Mouse (Mus musculus) heart, embryonic 15.5 days (tissue): ENCODE data around the gene Ppp2r5b. TPM values are rescaled to one million over a fixed set of nuclear protein-coding genes. Genes with fewer than 3 reads are reported as not detected.

Source experiments
- ATAC-seq: fragments of 200-750 bp; cut with Nextera tagmentation; replicated peaks from 2 replicates; pipeline ENCODE4 v1.8.0; 2017; ENCODE audit warnings: low read depth, moderate TSS enrichment; ENCODE audit not compliant: insufficient number of reproducible peaks, insufficient read depth, low FRiP score
- H3K27ac ChIP-seq: fragments of 300-500 bp; sonication (generic); 2 replicates; pipeline ENCODE4 v1.5.1; 2015; ENCODE audit warnings: mild to moderate bottlenecking, inconsistent platforms
- H3K27me3 ChIP-seq: fragments of 300-500 bp; sonication (generic); 2 replicates; pipeline ENCODE4 v1.6.1; 2015; ENCODE audit warnings: inconsistent platforms
- H3K36me3 ChIP-seq: fragments of 300-500 bp; sonication (generic); 2 replicates; pipeline ENCODE4 v1.6.1; 2015; ENCODE audit warnings: mild to moderate bottlenecking, inconsistent platforms
- H3K4me1 ChIP-seq: fragments of 300-500 bp; sonication (generic); replicated peaks from 2 replicates; pipeline ENCODE4 v1.6.1; 2015; ENCODE audit warnings: inconsistent platforms
- H3K4me2 ChIP-seq: fragments of 300-500 bp; sonication (generic); 2 replicates; pipeline ENCODE4 v1.6.1; 2015; ENCODE audit warnings: inconsistent platforms, mild to moderate bottlenecking, moderate library complexity
- H3K4me3 ChIP-seq: fragments of 300-500 bp; sonication (generic); 2 replicates; pipeline ENCODE4 v1.5.1; 2015; ENCODE audit warnings: mild to moderate bottlenecking, inconsistent platforms
- H3K9ac ChIP-seq: fragments of 300-500 bp; sonication (generic); 2 replicates; pipeline ENCODE4 v1.6.1; 2015; ENCODE audit warnings: mild to moderate bottlenecking, inconsistent platforms
- H3K9me3 ChIP-seq: fragments of 300-500 bp; sonication (generic); replicated peaks from 2 replicates; pipeline ENCODE4 v1.6.1; 2016; ENCODE audit warnings: inconsistent platforms
- WGBS: fragments of 180-500 bp; shearing (Covaris S2); methylation state at CpG from one replicate; pipeline ENCODE4 v1.1.7; 2015; ENCODE audit warnings: mixed read lengths; 5-methylcytosine and 5-hydroxymethylcytosine counted together
- polyA plus RNA-seq: library from polyadenylated mRNA; unstranded; fragments of >200 nt; fragmentation: Nextera tagmentation; extraction: Ambion mirVana; gene quantifications from 2 replicates; pipeline ENCODE4 v1.2.1, GENCODE M21; 2015

The Ppp2r5b gene
- 21.4 and 28.1 TPM in 2 replicates for polyA plus RNA-seq

DNA sequence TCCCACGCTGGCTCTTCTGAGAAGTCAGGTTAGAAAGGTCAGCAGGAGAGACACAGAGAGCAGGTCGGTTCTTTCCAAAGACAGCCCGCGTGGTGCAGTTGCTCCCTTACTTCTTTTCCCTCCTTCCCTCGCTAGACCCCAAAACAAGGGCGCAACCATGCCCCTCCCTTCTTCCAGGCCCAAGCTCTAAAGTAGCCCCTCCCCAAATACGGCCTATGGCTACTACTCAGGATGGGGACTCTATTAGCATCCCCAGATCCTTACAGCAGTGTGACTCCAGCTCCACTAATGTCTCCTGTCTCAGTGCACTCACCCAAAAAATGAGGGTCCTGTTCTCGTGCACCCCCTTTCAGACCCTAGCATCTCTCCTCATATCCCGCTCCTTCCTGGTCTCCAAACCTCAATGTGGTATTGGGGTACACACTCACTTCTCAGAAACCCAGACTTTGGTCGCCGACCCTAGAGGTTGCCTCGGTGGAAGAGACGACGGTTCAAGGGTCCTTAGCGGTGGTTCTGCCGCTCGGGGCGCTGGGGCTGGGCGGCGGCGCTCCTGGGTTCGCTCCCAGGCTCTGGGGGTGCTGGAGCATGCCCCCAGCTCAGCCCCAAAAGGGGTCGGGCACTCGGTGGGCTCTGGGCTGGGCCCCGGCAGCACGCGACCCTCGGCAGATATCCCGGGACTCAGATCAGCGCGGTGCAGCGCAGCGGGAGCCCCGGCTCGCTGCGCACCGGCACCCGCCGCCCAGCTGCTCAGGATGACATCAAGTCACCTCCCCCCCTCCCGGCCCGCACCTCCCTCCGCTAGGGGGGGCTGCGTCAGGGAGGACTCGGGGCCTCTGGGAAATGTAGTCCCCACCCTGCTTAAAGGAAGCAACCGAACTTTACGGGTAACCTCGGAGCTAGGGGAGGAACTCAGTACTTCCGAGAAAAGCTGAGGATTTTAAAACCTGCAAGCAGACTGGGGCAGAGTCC lies at the start of gene Ppp2r5b:
Gene Ppp2r5b, minus strand, starts transcription at position 789 of the 969 bp plus-strand sequence.
- H3K27ac ChIP-seq, result peak within 1 kb of the TSS; percentile 97
- H3K9me3 ChIP-seq, result no peaks in the 10 kb centered on the region
- peak within 1 kb of the TSS; percentile 90 for H3K9ac ChIP-seq
- peak within 1 kb of the TSS; percentile 89 for H3K4me3 ChIP-seq
- peaks cover 25% of the 10 kb centered on the region for H3K36me3 ChIP-seq
- peak within 1 kb of the TSS; percentile 87 for H3K4me2 ChIP-seq
- WGBS, result 3% methylated on average over 48 of the region's 48 CpGs
- peaks cover 23% of the 10 kb centered on the region for H3K4me1 ChIP-seq
- H3K27me3 ChIP-seq, result no peaks in the 10 kb centered on the region
- peak; percentile 92 for ATAC-seq

DNA sequence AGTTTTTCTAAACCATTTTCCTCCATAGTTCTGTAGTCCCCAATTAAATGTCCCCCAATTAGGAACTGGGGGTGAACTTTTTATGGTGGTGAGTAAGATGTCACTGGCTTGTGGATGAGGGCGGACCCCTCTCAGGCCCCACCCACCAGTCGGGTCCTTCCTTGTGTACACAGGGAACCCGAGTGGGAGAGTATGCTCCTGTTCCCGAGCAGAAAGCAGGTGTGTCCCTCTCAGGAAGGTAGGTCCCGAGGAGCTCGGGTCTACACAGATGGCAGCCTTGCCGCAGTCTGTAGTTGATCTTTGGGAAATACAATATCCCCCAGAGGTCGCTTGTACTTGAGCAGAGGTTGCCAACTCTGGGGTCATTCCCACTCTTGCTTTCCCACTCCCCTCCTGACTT lies 49.6 kb upstream of the Ppp2r5b start:
- no peaks in the 10 kb centered on the region for H3K27me3 ChIP-seq
- peak overlapping the region; percentile 34 for H3K4me2 ChIP-seq
- no peak overlapping the region for H3K9ac ChIP-seq
- H3K27ac ChIP-seq, result peak overlapping the region; percentile 74
- H3K9me3 ChIP-seq, result no peaks in the 10 kb centered on the region
- no peak overlapping the region for H3K4me3 ChIP-seq
- peaks cover 39% of the 10 kb centered on the region for H3K36me3 ChIP-seq
- 54% methylated on average over 8 of the region's 8 CpGs for WGBS
- no peak for ATAC-seq
- H3K4me1 ChIP-seq, result peaks cover 65% of the 10 kb centered on the region

DNA sequence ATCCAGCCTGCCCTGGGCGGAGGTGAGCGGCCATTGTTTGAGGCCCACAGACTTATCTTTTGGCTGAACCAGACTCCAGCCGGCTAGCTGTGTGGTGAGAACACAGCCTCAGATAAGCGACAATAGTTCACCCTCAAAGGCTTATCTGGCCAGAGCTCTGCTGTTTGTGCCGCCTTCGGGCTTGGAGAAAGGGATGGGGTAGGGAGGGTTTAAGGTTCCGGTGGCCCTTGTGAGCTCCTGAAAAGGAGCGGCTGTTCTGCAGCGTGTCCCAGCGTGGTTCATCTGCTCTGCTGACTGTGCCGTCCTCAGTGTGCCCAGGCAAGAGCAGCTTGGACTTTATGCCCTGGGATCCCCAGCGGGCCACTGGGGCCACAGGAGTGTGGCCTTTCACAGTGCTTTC lies 48.8 kb upstream of the Ppp2r5b start:
- Histone ChIP-seq H3K4me3 (no peak overlapping the region), H3K4me2 (peak overlapping the region; percentile 34), H3K4me1 (peaks cover 72% of the 10 kb centered on the region), H3K27me3 (no peaks in the 10 kb centered on the region), H3K27ac (peak overlapping the region; percentile 74), H3K9me3 (no peaks in the 10 kb centered on the region), H3K9ac (no peak overlapping the region), H3K36me3 (peaks cover 35% of the 10 kb centered on the region)
- ATAC-seq, result peak; percentile 44
- whole genome bisulfite sequencing, result 26% methylated on average over 12 of the region's 12 CpGs

DNA sequence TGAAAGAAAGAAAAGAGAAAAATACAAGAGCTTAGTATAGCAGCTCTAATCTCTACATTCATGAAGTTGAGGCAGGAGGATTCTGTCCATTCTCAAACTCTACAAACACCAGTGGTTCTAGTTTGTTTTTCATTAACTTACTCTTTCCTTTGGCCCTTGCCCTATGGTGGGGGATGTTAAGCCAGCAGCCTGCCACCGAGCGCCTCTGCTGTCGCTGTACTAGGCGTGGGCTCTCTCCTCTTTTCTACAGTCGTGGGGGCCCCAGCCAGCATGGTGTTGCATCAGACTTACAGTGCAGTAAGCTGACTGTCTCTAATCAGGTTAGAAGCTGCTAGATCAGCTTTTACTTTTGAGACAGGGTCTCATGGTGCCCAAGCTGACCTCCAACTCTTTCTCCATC lies 47.3 kb upstream of the Ppp2r5b start:
- Histone ChIP-seq H3K9me3 (no peaks in the 10 kb centered on the region), H3K4me2 (no peak overlapping the region), H3K4me3 (no peak overlapping the region), H3K9ac (no peak overlapping the region), H3K4me1 (peaks cover 80% of the 10 kb centered on the region), H3K36me3 (peaks cover 34% of the 10 kb centered on the region), H3K27me3 (no peaks in the 10 kb centered on the region), H3K27ac (no peak overlapping the region)
- no peak for ATAC-seq
- 76% methylated on average over 5 of the region's 5 CpGs for WGBS

DNA sequence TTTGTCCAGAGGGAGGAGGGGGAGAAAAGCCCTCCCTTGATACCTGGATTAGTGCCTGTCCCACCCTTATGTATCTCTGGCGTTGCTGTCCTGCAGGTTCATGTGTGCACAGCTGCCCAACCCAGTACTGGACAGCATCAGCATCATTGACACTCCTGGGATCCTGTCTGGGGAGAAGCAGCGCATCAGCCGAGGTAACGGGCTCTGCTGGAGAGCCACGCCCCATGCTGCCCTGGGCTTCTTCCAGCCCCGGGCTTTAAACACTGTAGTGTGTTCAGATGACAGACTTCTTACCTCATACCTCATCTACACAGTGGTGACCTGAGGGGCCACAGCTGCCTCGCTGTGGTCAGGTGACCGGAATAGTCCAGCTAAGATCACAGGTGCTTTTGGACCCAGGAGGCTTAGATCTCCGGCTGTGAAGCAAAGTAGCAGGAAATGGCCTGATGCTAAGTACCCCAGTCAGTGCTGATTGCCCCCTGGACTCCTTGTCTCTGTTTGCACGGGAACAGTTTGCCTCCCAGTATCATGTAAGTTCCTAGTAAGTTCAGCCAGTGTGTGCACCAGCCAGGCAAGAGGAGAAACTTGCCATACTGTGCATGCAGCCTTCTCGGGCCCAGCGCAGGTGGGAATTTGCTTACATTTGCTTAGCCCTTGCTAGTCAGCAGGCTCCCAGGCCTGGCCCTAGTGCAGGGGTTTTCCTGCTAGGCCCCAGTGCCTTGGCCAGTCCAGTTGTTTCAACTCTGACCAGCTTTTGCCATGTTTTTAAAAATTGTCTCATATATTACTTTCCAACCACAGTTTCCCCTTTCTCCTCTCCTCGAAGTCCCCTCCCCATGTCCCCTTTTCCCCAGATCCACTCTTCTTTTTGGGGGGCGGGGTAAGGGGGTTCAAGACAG lies 45.7 kb upstream of the Ppp2r5b start:
- H3K27ac ChIP-seq, result no peak overlapping the region
- peaks cover 70% of the 10 kb centered on the region for H3K4me1 ChIP-seq
- H3K27me3 ChIP-seq, result no peaks in the 10 kb centered on the region
- H3K4me2 ChIP-seq, result no peak overlapping the region
- no peak for ATAC-seq
- no peak overlapping the region for H3K9ac ChIP-seq
- WGBS, result 71% methylated on average over 14 of the region's 14 CpGs
- H3K9me3 ChIP-seq, result no peaks in the 10 kb centered on the region
- H3K4me3 ChIP-seq, result no peak overlapping the region
- H3K36me3 ChIP-seq, result peaks cover 34% of the 10 kb centered on the region

DNA sequence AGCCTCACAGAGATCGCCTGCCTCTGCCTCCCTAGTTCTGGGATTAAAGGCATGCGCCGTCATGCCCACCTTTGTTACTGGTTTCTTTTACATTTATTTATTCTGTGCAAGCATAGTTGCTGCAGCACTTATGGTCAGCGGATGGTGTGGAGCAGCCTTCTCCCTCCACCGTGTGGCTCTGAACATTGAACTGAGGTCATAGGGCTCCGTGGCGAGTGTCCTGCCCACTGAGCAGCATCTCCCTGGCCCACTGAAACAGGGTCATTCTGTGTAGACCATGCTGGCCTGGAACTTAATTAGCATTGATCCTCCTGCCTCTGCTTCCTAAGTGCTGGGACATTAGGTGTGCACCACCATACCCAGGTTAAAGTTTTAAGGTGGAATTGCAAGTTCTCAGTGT lies 44.9 kb upstream of the Ppp2r5b start:
- Histone ChIP-seq H3K9ac (no peak overlapping the region; the same call in 1 of the 2 replicates), H3K9me3 (no peaks in the 10 kb centered on the region), H3K4me1 (peaks cover 70% of the 10 kb centered on the region), H3K27me3 (no peaks in the 10 kb centered on the region), H3K36me3 (peaks cover 34% of the 10 kb centered on the region), H3K4me2 (no peak overlapping the region), H3K27ac (no peak overlapping the region), H3K4me3 (no peak overlapping the region)
- 86% methylated on average over 7 of the region's 7 CpGs for WGBS
- ATAC-seq, result no peak

DNA sequence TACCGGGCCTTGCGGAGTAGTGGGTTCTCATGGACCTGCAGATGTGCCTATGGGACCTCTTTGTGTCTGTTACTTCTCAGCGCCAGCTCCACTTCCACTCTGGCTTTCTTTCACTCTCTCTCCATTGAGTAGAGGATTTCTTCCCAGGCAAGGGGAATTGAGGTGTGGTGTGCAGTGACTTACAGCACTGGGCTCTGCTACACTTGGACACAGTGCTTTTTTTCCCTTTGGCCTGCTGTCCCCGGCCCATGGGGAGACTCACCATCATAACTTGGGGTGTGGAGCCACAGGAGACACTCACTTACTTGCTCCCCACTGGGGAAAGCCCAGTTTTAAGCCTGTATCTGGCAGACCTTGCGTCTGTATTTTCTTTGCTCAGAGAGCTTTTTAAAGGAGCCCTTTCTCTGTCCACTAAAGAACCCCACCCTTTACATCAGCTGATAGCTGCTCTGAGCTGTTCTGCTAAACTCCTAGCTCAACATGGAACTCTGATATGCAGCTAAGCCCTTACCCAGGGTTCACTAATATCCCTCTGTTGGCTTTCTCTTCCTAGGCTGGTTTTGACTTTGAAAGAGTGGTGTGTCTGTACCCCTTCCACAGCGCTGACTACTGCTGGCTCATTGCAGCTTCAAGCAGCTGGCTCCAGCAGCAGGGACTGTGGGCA lies 43.9 kb upstream of the Ppp2r5b start:
- Histone ChIP-seq H3K9me3 (no peaks in the 10 kb centered on the region), H3K4me3 (peak overlapping the region; percentile 75), H3K4me1 (peaks cover 65% of the 10 kb centered on the region), H3K36me3 (peaks cover 34% of the 10 kb centered on the region), H3K9ac (peak overlapping the region; percentile 42), H3K27me3 (no peaks in the 10 kb centered on the region), H3K4me2 (peak overlapping the region; percentile 98), H3K27ac (peak overlapping the region; percentile 79)
- WGBS, result 73% methylated on average over 6 of the region's 6 CpGs
- ATAC-seq, result no peak

DNA sequence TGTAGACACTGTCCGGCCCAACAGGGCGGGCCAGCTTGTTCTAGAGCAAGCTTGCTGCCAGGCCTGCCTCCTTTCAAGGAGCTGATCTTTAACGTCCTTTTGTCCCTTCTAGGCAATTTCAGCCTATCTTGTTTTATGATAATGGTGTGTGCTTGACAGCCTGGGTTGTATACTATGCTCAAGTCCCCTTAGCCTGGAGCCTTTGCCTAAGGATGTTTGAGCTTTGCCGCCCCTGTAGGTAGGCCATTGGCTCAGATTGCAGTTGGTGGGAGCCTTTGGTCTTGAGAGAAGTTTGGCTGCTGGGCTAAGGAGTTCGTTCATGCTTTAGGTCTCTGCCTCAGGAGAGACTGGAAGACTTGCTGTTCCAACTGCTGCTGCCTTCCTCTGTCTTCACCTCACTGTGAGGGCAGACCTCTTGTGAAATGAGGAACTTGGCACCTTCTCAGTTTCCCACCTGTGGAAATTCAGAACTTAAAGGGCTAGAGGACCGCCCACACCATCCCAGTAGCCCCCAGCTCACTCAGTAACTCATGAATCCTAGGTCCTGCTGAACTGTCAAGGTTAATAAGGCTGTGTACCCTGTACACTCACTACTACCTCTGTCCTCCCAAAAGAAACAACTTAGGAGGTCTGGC lies 42.9 kb upstream of the Ppp2r5b start:
- H3K9me3 ChIP-seq, result no peaks in the 10 kb centered on the region
- peaks cover 31% of the 10 kb centered on the region for H3K36me3 ChIP-seq
- ATAC-seq, result no peak
- peaks cover 54% of the 10 kb centered on the region for H3K4me1 ChIP-seq
- H3K27ac ChIP-seq, result peak overlapping the region; percentile 79
- peak overlapping the region; percentile 83 for H3K9ac ChIP-seq
- H3K27me3 ChIP-seq, result no peaks in the 10 kb centered on the region
- 27% methylated on average over 6 of the region's 6 CpGs for WGBS
- H3K4me2 ChIP-seq, result peak overlapping the region; percentile 98
- peak overlapping the region; percentile 75 for H3K4me3 ChIP-seq

DNA sequence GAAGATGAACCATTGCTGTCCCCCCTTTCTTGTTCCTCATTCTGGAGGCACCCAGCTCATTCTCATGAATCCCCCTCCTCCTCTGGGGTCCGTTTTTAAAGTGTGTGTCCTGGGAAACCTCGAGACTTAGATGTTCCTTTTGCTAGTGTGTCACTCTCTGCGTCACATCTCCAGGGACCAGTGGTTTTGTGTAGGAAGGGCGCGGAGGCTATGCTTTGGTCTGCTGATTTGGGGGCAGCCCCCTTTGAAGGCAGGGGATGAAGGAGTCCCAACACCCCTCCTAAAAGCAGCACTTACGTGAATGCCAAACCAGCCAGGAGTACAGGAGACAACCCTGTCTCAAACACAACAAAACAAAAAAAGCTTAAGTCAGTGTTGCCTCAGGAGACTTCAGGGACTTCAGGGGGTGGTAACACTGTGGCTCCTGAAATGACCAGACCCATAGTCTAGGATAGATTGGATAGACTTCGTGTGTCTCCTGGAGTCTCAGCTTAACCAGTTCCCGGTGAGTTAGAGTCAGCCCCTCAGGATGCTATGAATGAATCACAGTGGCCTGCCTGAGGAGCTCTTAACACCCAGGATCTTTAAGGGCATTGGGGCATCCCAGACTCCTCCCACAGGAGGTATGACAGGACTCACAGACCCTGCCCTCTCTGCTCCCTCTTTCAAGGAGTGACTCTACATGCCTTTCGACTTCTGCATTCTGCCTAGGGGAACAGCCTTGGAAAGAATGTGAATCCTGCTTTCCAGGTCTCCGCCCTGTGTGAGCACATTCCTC lies 42.2 kb upstream of the Ppp2r5b start:
- peaks cover 55% of the 10 kb centered on the region for H3K4me1 ChIP-seq
- 5% methylated on average over 10 of the region's 10 CpGs for WGBS
- ATAC-seq, result peak; percentile 23

More for the DNA sequence above, 42.2 kb upstream of the Ppp2r5b start:
- H3K36me3 ChIP-seq, result peaks cover 25% of the 10 kb centered on the region
- H3K27me3 ChIP-seq, result no peaks in the 10 kb centered on the region
- peak overlapping the region; percentile 83 for H3K9ac ChIP-seq
- peak overlapping the region; percentile 79 for H3K27ac ChIP-seq
- peak overlapping the region; percentile 98 for H3K4me2 ChIP-seq
- H3K9me3 ChIP-seq, result no peaks in the 10 kb centered on the region
- H3K4me3 ChIP-seq, result peak overlapping the region; percentile 75
